Mouse (Mus musculus): ENCODE data around the gene Lrrc4. TPM values are rescaled to one million over a fixed set of nuclear protein-coding genes. Genes with fewer than 3 reads are reported as not detected.

Lrrc4 gene
- polyA plus RNA-seq, 1 experiment = 0.53 TPM

GRCm38 (mm10) chr6:28848285-28848794, 16.8 kb upstream of the Lrrc4 start:
- Histone ChIP-seq H3K36me3 (ENCODE audit: control insufficient read depth, insufficient read depth, low read length) (no peaks in the 10 kb centered on the region), H3K27me3 (ENCODE audit: control insufficient read depth, insufficient read depth, low read length) (no peaks in the 10 kb centered on the region), H3K27ac (ENCODE audit: insufficient read depth, low read length) (no peak overlapping the region), H3K4me1 (ENCODE audit: control insufficient read depth, insufficient read depth, insufficient read length) (no peaks in the 10 kb centered on the region), H3K4me3 (ENCODE audit: extremely low read depth, insufficient read depth, insufficient read length) (no peak overlapping the region)
- TF ChIP-seq POLR2A (IDR thresholded peaks at IDR 0.05; ENCODE audit: low read depth, low read length) (no peak), CTCF (IDR thresholded peaks at IDR 0.05; ENCODE audit: extremely low read depth, insufficient read depth, insufficient read length, insufficient replicate concordance) (no peak)
- DNase-seq (ENCODE audit: low read depth in 1 of 2, low spot score in 2 of 2) = no peak
- WGBS = 83% methylated on average over 6 of the region's 6 CpGs

- no peak for DNase-seq (ENCODE audit: low read depth in 1 of 2, low spot score in 2 of 2)
- H3K27ac ChIP-seq (ENCODE audit: insufficient read depth, low read length) = no peak overlapping the region
- no peaks in the 10 kb centered on the region for H3K36me3 ChIP-seq (ENCODE audit: control insufficient read depth, insufficient read depth, low read length)
- 88% methylated on average over 6 of the region's 6 CpGs for whole genome bisulfite sequencing
- H3K4me1 ChIP-seq (ENCODE audit: control insufficient read depth, insufficient read depth, insufficient read length) = no peaks in the 10 kb centered on the region
- no peaks in the 10 kb centered on the region for H3K27me3 ChIP-seq (ENCODE audit: control insufficient read depth, insufficient read depth, low read length)
- TF ChIP-seq POLR2A (IDR thresholded peaks at IDR 0.05; ENCODE audit: low read depth, low read length) = no peak
- H3K4me3 ChIP-seq (ENCODE audit: extremely low read depth, insufficient read depth, insufficient read length) = no peak overlapping the region
These were observed 16.1 kb upstream of the Lrrc4 start for GRCm38 (mm10) chr6:28847616-28848015.

GRCm38 (mm10) chr6:28845610-28846009, 14.1 kb upstream of the Lrrc4 start:
- H3K27ac ChIP-seq (ENCODE audit: insufficient read depth, low read length) = no peak overlapping the region
- TF ChIP-seq CTCF (IDR thresholded peaks at IDR 0.05; ENCODE audit: extremely low read depth, insufficient read depth, insufficient read length, insufficient replicate concordance) (no peak), POLR2A (IDR thresholded peaks at IDR 0.05; ENCODE audit: low read depth, low read length) (no peak)
- H3K27me3 ChIP-seq (ENCODE audit: control insufficient read depth, insufficient read depth, low read length) = no peaks in the 10 kb centered on the region
- no peak for DNase-seq (ENCODE audit: low read depth in 1 of 2, low spot score in 2 of 2)
- H3K4me1 ChIP-seq (ENCODE audit: control insufficient read depth, insufficient read depth, insufficient read length) = no peaks in the 10 kb centered on the region
- 81% methylated on average over 4 of the region's 4 CpGs for WGBS
- no peaks in the 10 kb centered on the region for H3K36me3 ChIP-seq (ENCODE audit: control insufficient read depth, insufficient read depth, low read length)
- no peak overlapping the region for H3K4me3 ChIP-seq (ENCODE audit: extremely low read depth, insufficient read depth, insufficient read length)

DNA sequence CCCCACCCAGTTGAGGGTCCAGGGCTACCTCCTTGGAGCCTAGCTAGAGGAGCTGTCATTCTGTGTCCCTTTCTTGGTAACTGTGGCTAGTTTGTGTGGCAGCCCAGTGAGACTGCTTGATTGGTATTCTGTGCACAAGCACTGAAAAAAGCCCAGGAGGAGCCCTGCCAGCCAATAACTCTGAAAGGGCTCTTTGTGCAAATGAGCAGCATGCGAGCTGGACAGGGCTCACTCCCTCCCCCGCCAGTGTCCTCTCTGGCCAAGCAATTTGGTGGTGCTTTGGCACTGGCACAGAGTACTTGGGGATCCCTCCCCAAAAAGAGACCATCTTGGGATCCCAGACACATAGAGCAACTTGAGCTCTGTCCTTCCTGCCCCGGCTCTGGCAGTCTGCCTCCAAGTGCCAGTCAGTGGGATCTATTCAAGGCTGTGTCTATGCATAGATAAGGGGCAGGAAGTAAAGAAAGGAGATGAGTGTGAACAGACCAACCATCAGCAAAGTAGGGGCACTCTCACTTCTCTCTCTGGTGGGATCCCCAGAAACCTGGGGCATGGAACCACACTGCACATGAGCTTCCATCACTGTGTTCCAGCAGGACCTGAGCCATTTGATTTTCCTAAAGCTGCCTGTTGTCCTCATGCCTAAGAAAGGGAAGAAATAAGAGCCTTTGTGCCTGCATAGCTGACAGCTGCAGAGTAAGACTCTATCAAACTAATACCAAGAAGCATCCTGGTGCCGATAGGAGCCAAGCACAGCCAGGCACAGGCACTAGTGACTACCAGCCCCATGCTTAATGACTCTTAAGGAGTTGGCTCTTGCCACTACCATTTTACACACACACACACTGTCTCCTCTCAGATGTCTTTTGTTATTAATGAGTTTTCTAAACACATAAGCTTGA, 11.1 kb upstream of the Lrrc4 start:
- 80% methylated on average over 4 of the region's 4 CpGs for WGBS
- Histone ChIP-seq H3K36me3 (ENCODE audit: control insufficient read depth, insufficient read depth, low read length) (no peaks in the 10 kb centered on the region), H3K4me3 (ENCODE audit: extremely low read depth, insufficient read depth, insufficient read length) (no peak overlapping the region), H3K4me1 (ENCODE audit: control insufficient read depth, insufficient read depth, insufficient read length) (no peaks in the 10 kb centered on the region), H3K27me3 (ENCODE audit: control insufficient read depth, insufficient read depth, low read length) (no peaks in the 10 kb centered on the region), H3K27ac (ENCODE audit: insufficient read depth, low read length) (no peak overlapping the region)
- DNase-seq (ENCODE audit: low read depth in 1 of 2, low spot score in 2 of 2) = no peak
- TF ChIP-seq POLR2A (IDR thresholded peaks at IDR 0.05; ENCODE audit: low read depth, low read length) = no peak
- no peak for TF ChIP-seq CTCF (IDR thresholded peaks at IDR 0.05; ENCODE audit: extremely low read depth, insufficient read depth, insufficient read length, insufficient replicate concordance)

GRCm38 (mm10) chr6:28841569-28841968, 10.0 kb upstream of the Lrrc4 start:
- H3K27me3 ChIP-seq (ENCODE audit: control insufficient read depth, insufficient read depth, low read length) = no peaks in the 10 kb centered on the region
- H3K4me1 ChIP-seq (ENCODE audit: control insufficient read depth, insufficient read depth, insufficient read length) = no peaks in the 10 kb centered on the region
- no peak for TF ChIP-seq POLR2A (IDR thresholded peaks at IDR 0.05; ENCODE audit: low read depth, low read length)
- TF ChIP-seq CTCF (IDR thresholded peaks at IDR 0.05; ENCODE audit: extremely low read depth, insufficient read depth, insufficient read length, insufficient replicate concordance) = no peak
- H3K36me3 ChIP-seq (ENCODE audit: control insufficient read depth, insufficient read depth, low read length) = no peaks in the 10 kb centered on the region
- DNase-seq (ENCODE audit: low read depth in 1 of 2, low spot score in 2 of 2) = no peak
- no peak overlapping the region for H3K27ac ChIP-seq (ENCODE audit: insufficient read depth, low read length)
- WGBS = 79% methylated on average over 3 of the region's 3 CpGs
- H3K4me3 ChIP-seq (ENCODE audit: extremely low read depth, insufficient read depth, insufficient read length) = no peak overlapping the region

DNA sequence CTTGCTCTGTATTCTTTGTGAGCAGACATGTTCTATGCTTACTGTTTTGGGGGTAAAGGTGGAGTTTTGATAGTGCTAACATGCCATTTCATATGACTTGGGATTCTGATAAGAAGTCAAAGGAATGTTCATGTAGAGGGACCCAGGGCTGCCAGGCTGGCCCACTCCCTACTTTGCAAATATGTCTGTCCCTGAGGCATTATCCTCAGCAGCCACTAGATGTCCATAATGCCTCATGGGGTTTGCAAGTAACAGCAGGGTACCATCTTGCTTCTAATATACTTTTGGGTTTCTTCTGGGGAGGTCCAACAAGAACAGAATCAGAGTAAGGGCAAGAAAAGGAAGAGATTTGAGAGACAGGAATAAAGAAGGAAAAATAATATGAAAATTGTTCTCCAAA, 5.1 kb upstream of the Lrrc4 start:
- TF ChIP-seq POLR2A (IDR thresholded peaks at IDR 0.05; ENCODE audit: low read depth, low read length) = no peak
- TF ChIP-seq CTCF (IDR thresholded peaks at IDR 0.05; ENCODE audit: extremely low read depth, insufficient read depth, insufficient read length, insufficient replicate concordance) = no peak
- no peak for DNase-seq (ENCODE audit: low read depth in 1 of 2, low spot score in 2 of 2)
- H3K4me3 ChIP-seq (ENCODE audit: extremely low read depth, insufficient read depth, insufficient read length) = no peak overlapping the region
- no peak overlapping the region for H3K27ac ChIP-seq (ENCODE audit: insufficient read depth, low read length)
- H3K4me1 ChIP-seq (ENCODE audit: control insufficient read depth, insufficient read depth, insufficient read length) = peaks cover 14% of the 10 kb centered on the region; the same call in 1 of the 2 replicates
- no peaks in the 10 kb centered on the region for H3K36me3 ChIP-seq (ENCODE audit: control insufficient read depth, insufficient read depth, low read length)
- peaks cover 16% of the 10 kb centered on the region for H3K27me3 ChIP-seq (ENCODE audit: control insufficient read depth, insufficient read depth, low read length)

GRCm38 (mm10) chr6:28834046-28834445, 2.5 kb upstream of the Lrrc4 start:
- Histone ChIP-seq H3K27me3 (ENCODE audit: control insufficient read depth, insufficient read depth, low read length) (peaks cover 20% of the 10 kb centered on the region), H3K27ac (ENCODE audit: insufficient read depth, low read length) (no peak overlapping the region), H3K4me3 (ENCODE audit: extremely low read depth, insufficient read depth, insufficient read length) (no peak overlapping the region), H3K36me3 (ENCODE audit: control insufficient read depth, insufficient read depth, low read length) (no peaks in the 10 kb centered on the region), H3K4me1 (ENCODE audit: control insufficient read depth, insufficient read depth, insufficient read length) (peaks cover 18% of the 10 kb centered on the region)
- DNase-seq (ENCODE audit: low read depth in 1 of 2, low spot score in 2 of 2) = no peak
- WGBS = 70% methylated on average over 2 of the region's 2 CpGs
- TF ChIP-seq CTCF (IDR thresholded peaks at IDR 0.05; ENCODE audit: extremely low read depth, insufficient read depth, insufficient read length, insufficient replicate concordance) (no peak), POLR2A (IDR thresholded peaks at IDR 0.05; ENCODE audit: low read depth, low read length) (no peak)
